Mouse (Mus musculus) T-helper 2 cell (primary cell): ENCODE measurements around the gene Smim14.

Experiments
- in situ Hi-C: fragments of 300-600 bp; cut with MboI, MseI; formaldehyde crosslinking; loops from one replicate; pipeline ENCODE4 v1.15.1; 2025; ENCODE audit warnings: high pct_unique_total_duplicates

Smim14 gene

GRCm38 (mm10) chr5:65459454-65459853, 77.5 kb downstream of the Smim14 start:
- in situ Hi-C loops = no loop called here

- in situ Hi-C loops = no loop called here
Measured at GRCm38 (mm10) chr5:65457846-65458245, 79.1 kb downstream of the Smim14 start.

GRCm38 (mm10) chr5:65457086-65457827, 79.7 kb downstream of the Smim14 start:
- in situ Hi-C loops = no loop called here

- in situ Hi-C loops = no loop called here
Measured at GRCm38 (mm10) chr5:65454771-65455170, 82.2 kb downstream of the Smim14 start.

GRCm38 (mm10) chr5:65448941-65449340, 88.0 kb downstream of the Smim14 start:
- in situ Hi-C loops = no loop called here

GRCm38 (mm10) chr5:65447826-65448225, 89.2 kb downstream of the Smim14 start:
- in situ Hi-C loops = no loop called here

- in situ Hi-C loops = no loop called here
Measured at GRCm38 (mm10) chr5:65446756-65447155, 90.2 kb downstream of the Smim14 start.

GRCm38 (mm10) chr5:65444981-65445380, 92.0 kb downstream of the Smim14 start:
- in situ Hi-C loops = no loop called here

GRCm38 (mm10) chr5:65438041-65438440, 98.9 kb downstream of the Smim14 start:
- in situ Hi-C loops = no loop called here

GRCm38 (mm10) chr5:65435806-65436561, 101.0 kb downstream of the Smim14 start, which contains the start of gene Ugdh:
Ugdh (minus strand) TSS chr5:65435949.
- in situ Hi-C loops = no loop called here

GRCm38 (mm10) chr5:65435363-65435805, 101.6 kb downstream of the Smim14 start:
- in situ Hi-C loops = no loop called here

- in situ Hi-C loops = no loop called here
Measured at GRCm38 (mm10) chr5:65434471-65435362, 102.3 kb downstream of the Smim14 start.

GRCm38 (mm10) chr5:65429441-65429840, 107.5 kb downstream of the Smim14 start:
- in situ Hi-C loops = no loop called here

GRCm38 (mm10) chr5:65428321-65428720, 108.7 kb downstream of the Smim14 start:
- in situ Hi-C loops = no loop called here

- in situ Hi-C loops = no loop called here
Measured at GRCm38 (mm10) chr5:65425251-65425650, 111.7 kb downstream of the Smim14 start.

GRCm38 (mm10) chr5:65424215-65424614, 112.8 kb downstream of the Smim14 start:
- in situ Hi-C loops = no loop called here

GRCm38 (mm10) chr5:65422803-65423202, 114.2 kb downstream of the Smim14 start:
- in situ Hi-C loops = no loop called here

GRCm38 (mm10) chr5:65420822-65421221, 116.2 kb downstream of the Smim14 start:
- in situ Hi-C loops = no loop called here

GRCm38 (mm10) chr5:65419136-65419535, 117.8 kb downstream of the Smim14 start:
- in situ Hi-C loops = no loop called here

GRCm38 (mm10) chr5:65415653-65416458, 121.1 kb downstream of the Smim14 start:
- in situ Hi-C loops = no loop called here

GRCm38 (mm10) chr5:65407989-65408388, 129.0 kb downstream of the Smim14 start:
- in situ Hi-C loops = no loop called here
